Mouse (Mus musculus) embryonic facial prominence, embryonic 12.5 days (tissue): Measurements from ENCODE around the gene Ms4a15. TPM values are rescaled to one million over a fixed set of nuclear protein-coding genes. Genes with fewer than 3 reads are reported as not detected.

Experiments used
- ATAC-seq: fragments of 200-750 bp; cut with Nextera tagmentation; 2 replicates; pipeline ENCODE4 v1.8.0; 2017; ENCODE audit not compliant: insufficient number of reproducible peaks, insufficient read depth, low FRiP score, low TSS enrichment
- H3K27ac ChIP-seq: fragments of 300-500 bp; sonication (generic); 2 replicates; pipeline ENCODE4 v1.5.1; 2016; ENCODE audit warnings: mild to moderate bottlenecking
- H3K27me3 ChIP-seq: fragments of 300-500 bp; sonication (generic); 2 replicates; pipeline ENCODE4 v1.6.1; 2016; ENCODE audit warnings: mild to moderate bottlenecking, moderate library complexity
- H3K36me3 ChIP-seq: fragments of 300-500 bp; sonication (generic); 2 replicates; pipeline ENCODE4 v1.6.1; 2016; ENCODE audit warnings: mild to moderate bottlenecking
- H3K4me1 ChIP-seq: fragments of 300-500 bp; sonication (generic); 2 replicates; pipeline ENCODE4 v1.6.1; 2016
- H3K4me2 ChIP-seq: fragments of 300-500 bp; sonication (generic); replicated peaks from 2 replicates; pipeline ENCODE4 v1.6.1; 2016; ENCODE audit warnings: mild to moderate bottlenecking, moderate library complexity
- H3K4me3 ChIP-seq: fragments of 300-500 bp; sonication (generic); 2 replicates; pipeline ENCODE4 v1.5.1; 2016; ENCODE audit warnings: mild to moderate bottlenecking
- H3K9ac ChIP-seq: fragments of 300-500 bp; sonication (generic); 2 replicates; pipeline ENCODE4 v1.6.1; 2016; ENCODE audit warnings: mild to moderate bottlenecking, moderate library complexity
- H3K9me3 ChIP-seq: fragments of 300-500 bp; sonication (generic); 2 replicates; pipeline ENCODE4 v1.6.1; 2016; ENCODE audit warnings: mild to moderate bottlenecking, moderate library complexity
- WGBS: fragments of 180-500 bp; shearing (Covaris S2); methylation state at CpG from one replicate; pipeline ENCODE4 v1.1.7; 2016; 5-methylcytosine and 5-hydroxymethylcytosine counted together
- polyA plus RNA-seq: library from polyadenylated mRNA; unstranded; fragments of >200 nt; fragmentation: Nextera tagmentation; extraction: Ambion mirVana; gene quantifications from 2 replicates; pipeline ENCODE4 v1.2.1, GENCODE M21; 2016

Gene Ms4a15
- polyA plus RNA-seq, 1 experiment from 2014 or later: not detected

GRCm38 (mm10) chr19:10980210-10980609 is 12.8 kb downstream of the Ms4a15 start:
- H3K4me2 ChIP-seq: no peak overlapping the region
- H3K27me3 ChIP-seq: no peaks in the 10 kb centered on the region
- 84% methylated on average over 5 of the region's 5 CpGs for WGBS
- no peak overlapping the region for H3K9ac ChIP-seq
- H3K9me3 ChIP-seq: no peaks in the 10 kb centered on the region
- no peaks in the 10 kb centered on the region; the same call in 1 of the 2 replicates for H3K4me1 ChIP-seq
- H3K36me3 ChIP-seq: no peaks in the 10 kb centered on the region
- no peak overlapping the region for H3K27ac ChIP-seq
- H3K4me3 ChIP-seq: no peak overlapping the region
- no peak for ATAC-seq

DNA sequence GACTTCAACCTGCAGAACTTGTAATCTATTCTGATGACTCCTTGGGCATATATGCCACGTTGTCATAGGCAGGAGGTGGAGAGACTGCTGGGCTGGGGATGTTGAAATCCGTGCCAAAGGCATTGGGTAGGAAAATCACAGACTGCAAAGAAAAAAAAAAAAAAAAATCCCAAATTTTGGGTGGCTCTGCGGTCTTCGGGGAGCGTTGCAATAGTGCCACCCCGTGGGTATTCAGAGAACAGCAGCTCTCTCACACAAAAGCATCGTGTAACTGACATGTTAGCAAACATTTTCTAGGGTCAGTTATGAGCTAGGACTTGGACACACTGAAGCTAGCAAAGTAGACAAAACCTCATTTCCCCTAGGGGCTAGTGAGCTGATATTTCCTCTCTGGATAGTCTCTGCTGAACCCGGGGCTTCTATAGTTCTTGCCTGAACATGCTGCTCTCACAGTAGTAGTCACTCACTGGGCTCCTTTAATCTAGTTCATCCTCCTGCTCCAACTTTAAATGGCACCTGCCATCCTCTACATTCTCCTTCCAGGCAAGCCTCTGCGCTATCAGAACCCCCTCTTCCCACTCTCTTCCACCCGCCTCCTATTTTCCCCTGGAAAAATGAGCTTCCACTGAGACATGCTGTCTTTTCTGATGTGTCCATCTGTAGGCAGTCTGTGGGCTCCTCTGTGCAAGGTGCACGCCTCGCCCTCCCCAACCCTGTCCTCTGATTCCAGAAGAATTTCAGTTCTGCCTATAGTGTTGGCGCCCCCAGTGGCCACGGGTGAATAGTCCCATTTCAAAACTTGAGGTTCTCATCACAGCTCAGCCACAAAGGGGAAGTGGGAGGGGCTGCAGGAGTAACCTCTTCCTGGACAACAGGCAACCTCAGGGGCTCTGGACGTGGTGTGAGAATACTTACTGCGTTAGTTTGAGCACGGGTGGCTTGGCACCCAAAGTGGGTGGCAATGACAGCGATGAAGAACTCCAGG is 13.6 kb downstream of the Ms4a15 start:
- Histone ChIP-seq H3K4me1 (no peaks in the 10 kb centered on the region; the same call in 1 of the 2 replicates), H3K9ac (no peak overlapping the region), H3K27me3 (no peaks in the 10 kb centered on the region), H3K4me3 (no peak overlapping the region), H3K9me3 (no peaks in the 10 kb centered on the region), H3K27ac (no peak overlapping the region), H3K4me2 (no peak overlapping the region; the same call in 1 of the 2 replicates), H3K36me3 (no peaks in the 10 kb centered on the region)
- ATAC-seq: no peak
- WGBS: 13% methylated on average over 18 of the region's 18 CpGs

DNA sequence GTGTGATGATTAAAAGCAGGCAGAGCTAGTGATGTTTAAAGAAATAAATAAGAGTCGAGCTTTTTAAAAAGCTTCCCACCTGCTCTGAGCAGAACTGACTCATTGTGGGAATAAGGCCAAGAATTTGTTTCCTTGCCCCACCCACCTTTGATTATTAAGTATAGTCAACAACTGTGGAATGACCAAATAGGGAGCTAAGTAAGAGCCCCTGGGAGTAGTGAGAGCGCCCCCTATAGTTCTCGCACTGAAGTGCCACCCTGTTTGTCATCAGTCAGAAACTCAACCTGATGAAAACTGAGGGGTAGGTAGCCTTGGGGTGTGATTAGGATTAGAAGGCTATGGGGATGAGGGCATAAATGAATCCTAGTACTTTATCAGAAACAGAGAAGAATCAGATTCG is 16.7 kb downstream of the Ms4a15 start:
- ATAC-seq: no peak
- Histone ChIP-seq H3K9me3 (no peaks in the 10 kb centered on the region), H3K9ac (no peak overlapping the region), H3K4me3 (no peak overlapping the region), H3K4me2 (no peak overlapping the region), H3K27me3 (no peaks in the 10 kb centered on the region), H3K27ac (no peak overlapping the region), H3K36me3 (no peaks in the 10 kb centered on the region), H3K4me1 (no peaks in the 10 kb centered on the region; the same call in 1 of the 2 replicates)
- 51% methylated on average over 4 of the region's 4 CpGs for WGBS

DNA sequence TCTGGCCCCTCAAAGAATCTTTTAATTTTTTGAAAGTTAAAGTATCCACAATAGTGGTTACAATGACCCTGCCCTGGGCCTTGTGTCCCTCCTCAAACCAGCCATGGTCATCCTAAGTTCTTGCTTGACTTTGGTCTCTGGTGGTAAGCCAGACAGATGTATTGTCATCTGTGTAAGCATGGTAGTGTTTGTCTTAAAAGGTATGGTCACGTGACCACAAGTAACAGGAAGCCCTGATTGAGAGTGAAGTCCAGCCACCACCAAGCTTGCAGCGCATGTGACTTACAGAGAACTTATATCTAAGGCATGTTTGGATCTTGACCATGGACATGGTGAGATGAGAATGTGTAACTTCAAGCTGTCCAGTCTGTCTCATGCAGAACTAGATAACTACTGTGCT is 17.9 kb downstream of the Ms4a15 start:
- no peak for ATAC-seq
- 69% methylated on average over 2 of the region's 2 CpGs for WGBS
- Histone ChIP-seq H3K4me3 (no peak overlapping the region), H3K9ac (no peak overlapping the region), H3K27me3 (no peaks in the 10 kb centered on the region), H3K36me3 (no peaks in the 10 kb centered on the region), H3K27ac (no peak overlapping the region), H3K4me2 (no peak overlapping the region), H3K4me1 (no peaks in the 10 kb centered on the region; the same call in 1 of the 2 replicates), H3K9me3 (no peaks in the 10 kb centered on the region)

DNA sequence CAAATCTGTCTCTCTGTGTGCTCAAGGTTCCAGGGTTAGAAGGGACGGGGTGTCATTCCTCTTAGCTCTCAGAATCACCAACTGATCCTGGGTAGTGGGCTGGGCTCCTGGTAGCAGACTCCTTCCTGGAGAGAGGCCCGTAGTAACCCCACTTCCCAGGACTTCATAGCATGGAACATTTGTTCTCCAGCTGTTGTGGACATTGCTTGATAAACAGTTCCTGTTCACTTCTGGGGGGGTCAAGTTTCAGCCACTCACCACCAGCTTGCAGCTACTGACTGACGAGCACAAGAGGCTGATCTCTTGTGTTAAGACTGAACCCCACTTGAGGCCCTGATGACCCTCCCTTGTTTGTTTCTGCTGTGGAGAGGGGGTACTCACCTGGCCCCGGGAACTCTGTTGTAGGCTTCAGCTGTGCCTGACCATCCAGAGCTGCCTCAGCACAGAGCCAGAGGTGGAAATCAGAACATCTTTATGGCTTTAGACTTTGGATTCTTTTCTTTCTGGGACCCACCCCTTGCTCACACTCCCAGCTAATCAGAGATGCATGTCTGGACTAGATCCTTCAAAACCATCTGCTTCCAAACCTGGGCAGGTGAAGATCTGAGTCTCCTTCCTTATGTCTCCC is 18.7 kb downstream of the Ms4a15 start, which contains the start of gene Ms4a10:
Gene Ms4a10 (minus strand): TSS at position 433 of the 628 bp plus-strand sequence.
- no peak within 1 kb of the TSS for H3K4me2 ChIP-seq
- no peak within 1 kb of the TSS for H3K4me3 ChIP-seq
- no peak within 1 kb of the TSS for H3K27ac ChIP-seq
- H3K4me1 ChIP-seq: no peaks in the 10 kb centered on the region
- no peaks in the 10 kb centered on the region for H3K27me3 ChIP-seq
- no peak within 1 kb of the TSS for H3K9ac ChIP-seq
- no peaks in the 10 kb centered on the region for H3K9me3 ChIP-seq
- no peaks in the 10 kb centered on the region for H3K36me3 ChIP-seq
- 42% methylated on average over 4 of the region's 4 CpGs for WGBS
- no peak for ATAC-seq

DNA sequence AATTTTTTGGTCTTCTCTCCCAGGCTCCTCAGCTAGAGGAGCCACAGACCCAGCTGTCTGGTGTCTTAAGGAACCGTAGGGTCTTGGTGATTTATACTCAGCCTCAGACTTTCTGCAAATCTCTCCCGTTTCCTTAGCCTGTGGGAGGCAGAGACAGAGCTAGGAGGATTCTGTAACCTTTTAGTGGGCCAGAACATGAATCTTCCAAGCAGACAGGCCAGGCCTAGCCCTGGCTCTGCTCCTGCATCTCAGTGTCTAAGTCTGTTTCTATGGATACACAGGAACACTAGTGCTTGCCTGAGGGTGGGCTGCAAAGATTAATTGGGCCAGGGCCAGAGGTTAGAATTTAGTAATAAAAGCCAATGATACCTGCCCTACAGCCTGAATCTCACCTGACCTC is 19.9 kb downstream of the Ms4a15 start:
- Histone ChIP-seq H3K27ac (no peak overlapping the region), H3K27me3 (no peaks in the 10 kb centered on the region), H3K9ac (no peak overlapping the region), H3K9me3 (no peaks in the 10 kb centered on the region), H3K4me1 (no peaks in the 10 kb centered on the region), H3K4me3 (no peak overlapping the region), H3K36me3 (no peaks in the 10 kb centered on the region), H3K4me2 (no peak overlapping the region)
- ATAC-seq: no peak
- 72% methylated on average over 2 of the region's 2 CpGs for WGBS

DNA sequence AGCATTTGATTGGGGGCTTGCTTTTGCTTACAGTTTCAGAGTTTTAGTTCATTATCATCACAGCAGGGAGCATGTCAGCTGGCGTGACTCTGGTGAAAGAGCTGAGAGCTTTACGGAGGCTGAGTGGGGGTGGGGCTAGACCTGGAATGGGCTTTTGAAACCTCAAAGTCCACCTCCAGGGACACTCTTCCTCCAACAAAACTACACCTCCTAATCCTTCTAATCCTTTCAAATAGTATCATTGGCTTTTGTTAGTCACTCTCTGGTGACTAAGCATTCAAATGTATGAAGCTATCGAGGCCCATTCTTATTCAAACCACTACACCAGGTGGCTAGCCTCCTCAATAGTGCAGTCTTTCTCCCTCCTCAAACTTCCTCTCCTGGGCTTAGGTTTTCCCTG is 20.4 kb downstream of the Ms4a15 start:
- Histone ChIP-seq H3K27ac (no peak overlapping the region), H3K9me3 (no peaks in the 10 kb centered on the region), H3K36me3 (no peaks in the 10 kb centered on the region), H3K4me2 (no peak overlapping the region), H3K4me1 (no peaks in the 10 kb centered on the region), H3K27me3 (no peaks in the 10 kb centered on the region), H3K9ac (no peak overlapping the region), H3K4me3 (no peak overlapping the region)
- 41% methylated on average over 3 of the region's 3 CpGs for WGBS
- no peak for ATAC-seq

- WGBS: 74% methylated on average over 3 of the region's 3 CpGs
- no peak for ATAC-seq
- no peaks in the 10 kb centered on the region for H3K36me3 ChIP-seq
- no peak overlapping the region for H3K27ac ChIP-seq
- no peaks in the 10 kb centered on the region for H3K27me3 ChIP-seq
- no peak overlapping the region for H3K4me3 ChIP-seq
- no peaks in the 10 kb centered on the region for H3K9me3 ChIP-seq
- no peak overlapping the region for H3K4me2 ChIP-seq
- no peak overlapping the region for H3K9ac ChIP-seq
- no peaks in the 10 kb centered on the region for H3K4me1 ChIP-seq
Observed at GRCm38 (mm10) chr19:10970457-10970856, 22.6 kb downstream of the Ms4a15 start.

- whole genome bisulfite sequencing: 93% methylated on average over 7 of the region's 7 CpGs
- no peak overlapping the region for H3K4me2 ChIP-seq
- no peak overlapping the region for H3K9ac ChIP-seq
- no peaks in the 10 kb centered on the region for H3K9me3 ChIP-seq
- H3K36me3 ChIP-seq: no peaks in the 10 kb centered on the region
- H3K27ac ChIP-seq: no peak overlapping the region
- no peak overlapping the region for H3K4me3 ChIP-seq
- H3K27me3 ChIP-seq: no peaks in the 10 kb centered on the region
- no peak for ATAC-seq
- no peaks in the 10 kb centered on the region for H3K4me1 ChIP-seq
Observed at GRCm38 (mm10) chr19:10968578-10968977, 24.5 kb downstream of the Ms4a15 start.

- no peak overlapping the region for H3K27ac ChIP-seq
- no peak overlapping the region for H3K4me2 ChIP-seq
- no peak overlapping the region for H3K4me3 ChIP-seq
- no peaks in the 10 kb centered on the region for H3K9me3 ChIP-seq
- ATAC-seq: no peak
- WGBS: 91% methylated on average over 7 of the region's 7 CpGs
- H3K27me3 ChIP-seq: no peaks in the 10 kb centered on the region
- no peaks in the 10 kb centered on the region for H3K4me1 ChIP-seq
- H3K36me3 ChIP-seq: no peaks in the 10 kb centered on the region
- H3K9ac ChIP-seq: no peak overlapping the region
Observed at GRCm38 (mm10) chr19:10965721-10966120, 27.3 kb downstream of the Ms4a15 start.

DNA sequence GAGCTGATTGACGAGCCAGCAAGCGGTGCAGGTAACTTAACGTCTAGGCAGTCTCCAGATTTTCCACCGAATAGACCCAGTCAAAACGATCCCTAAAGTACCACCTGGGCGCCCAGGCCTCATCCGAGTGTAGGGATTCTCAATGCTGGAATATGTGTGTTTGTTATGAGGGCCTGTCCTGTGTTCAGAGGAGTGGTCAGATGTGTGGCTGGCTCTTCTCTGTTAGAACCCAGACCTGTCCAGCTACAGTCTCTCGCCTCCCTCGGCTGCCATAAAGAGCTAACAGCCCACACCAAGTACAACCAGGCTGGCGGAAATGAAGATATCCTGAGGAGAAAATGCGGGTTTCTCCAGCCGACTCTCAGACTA is 33.1 kb downstream of the Ms4a15 start:
- Histone ChIP-seq H3K4me3 (no peak overlapping the region), H3K27me3 (no peaks in the 10 kb centered on the region), H3K27ac (no peak overlapping the region), H3K4me1 (no peaks in the 10 kb centered on the region), H3K4me2 (0 out of 2 replicates have a peak overlapping the region, but pooled peaks have one; percentile 22), H3K9ac (no peak overlapping the region), H3K36me3 (no peaks in the 10 kb centered on the region), H3K9me3 (no peaks in the 10 kb centered on the region)
- no peak; the same call in 1 of the 2 replicates for ATAC-seq
- WGBS: 50% methylated on average over 12 of the region's 12 CpGs
